Mouse (Mus musculus): Measurements from ENCODE around the gene Akr7a5. TPM values are rescaled to one million over a fixed set of nuclear protein-coding genes. Genes with fewer than 3 reads are reported as not detected.

Akr7a5 gene
- polyA plus RNA-seq, 1 experiment from 2014 or later = 104 TPM

- peaks cover 22% of the 10 kb centered on the region for H3K36me3 ChIP-seq
- H3K4me1 ChIP-seq (replicated peaks) = peaks cover 28% of the 10 kb centered on the region
- peaks cover 23% of the 10 kb centered on the region for H3K27me3 ChIP-seq (ENCODE audit: insufficient read depth, poor library complexity, severe bottlenecking)
- no peak overlapping the region for H3K4me3 ChIP-seq
- no peak for DNase-seq (ENCODE audit: low spot score)
- WGBS = 82% methylated on average over 5 of the region's 5 CpGs
- H3K9me3 ChIP-seq = no peaks in the 10 kb centered on the region
- no peak overlapping the region for H3K27ac ChIP-seq
These were observed 2.6 kb upstream of the Akr7a5 start for GRCm38 (mm10) chr4:139307916-139308315.

GRCm38 (mm10) chr4:139309651-139310050 lies 893 bp upstream of the Akr7a5 start:
- 25% methylated on average over 6 of the region's 6 CpGs for WGBS
- peak overlapping the region; percentile 93 for H3K4me3 ChIP-seq
- peaks cover 28% of the 10 kb centered on the region for H3K4me1 ChIP-seq (replicated peaks)
- no peak for DNase-seq (ENCODE audit: low spot score)
- H3K27ac ChIP-seq = no peak overlapping the region
- H3K36me3 ChIP-seq = peaks cover 26% of the 10 kb centered on the region
- H3K9me3 ChIP-seq = no peaks in the 10 kb centered on the region
- H3K27me3 ChIP-seq (ENCODE audit: insufficient read depth, poor library complexity, severe bottlenecking) = peaks cover 23% of the 10 kb centered on the region

- WGBS = under 1% methylated on average over 53 of the region's 53 CpGs
These were observed 556 bp downstream of the Akr7a5 start for GRCm38 (mm10) chr4:139310899-139311701.

DNA sequence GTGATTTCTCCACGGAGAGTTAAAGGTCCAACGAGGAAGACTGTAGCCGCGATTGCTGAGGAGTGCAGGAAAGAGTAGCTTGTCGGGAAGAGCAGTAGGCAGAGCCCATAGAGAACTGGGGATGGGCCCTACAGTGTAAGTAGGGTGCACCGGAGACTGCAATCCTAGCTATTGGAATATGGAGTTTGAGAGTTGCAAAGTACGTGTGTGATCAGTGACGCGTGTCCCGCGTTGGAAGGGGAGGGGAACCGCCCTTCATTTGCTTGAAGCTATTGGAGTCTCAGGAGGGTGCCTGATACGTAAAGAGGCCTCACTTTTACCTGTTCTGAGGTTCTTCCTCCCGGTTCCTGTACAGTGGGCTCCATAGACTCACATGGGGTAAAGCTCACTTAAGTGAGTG lies 1.2 kb downstream of the Akr7a5 start:
- Histone ChIP-seq H3K9me3 (no peaks in the 10 kb centered on the region), H3K4me1 (replicated peaks) (peaks cover 28% of the 10 kb centered on the region), H3K4me3 (peak overlapping the region; percentile 93), H3K27me3 (ENCODE audit: insufficient read depth, poor library complexity, severe bottlenecking) (peaks cover 23% of the 10 kb centered on the region), H3K27ac (peak overlapping the region; percentile 93; the same call in 1 of the 2 replicates), H3K36me3 (peaks cover 26% of the 10 kb centered on the region)
- 22% methylated on average over 14 of the region's 14 CpGs for whole genome bisulfite sequencing
- DNase-seq (ENCODE audit: low spot score) = no peak

More at GRCm38 (mm10) chr4:139310899-139311701, 556 bp downstream of the Akr7a5 start:
- Histone ChIP-seq H3K27me3 (ENCODE audit: insufficient read depth, poor library complexity, severe bottlenecking) (peaks cover 23% of the 10 kb centered on the region), H3K36me3 (peaks cover 27% of the 10 kb centered on the region), H3K9me3 (no peaks in the 10 kb centered on the region), H3K27ac (peak overlapping the region; percentile 93), H3K4me3 (peak overlapping the region; percentile 93), H3K4me1 (replicated peaks) (peaks cover 28% of the 10 kb centered on the region)
- no peak for DNase-seq (ENCODE audit: low spot score)

DNA sequence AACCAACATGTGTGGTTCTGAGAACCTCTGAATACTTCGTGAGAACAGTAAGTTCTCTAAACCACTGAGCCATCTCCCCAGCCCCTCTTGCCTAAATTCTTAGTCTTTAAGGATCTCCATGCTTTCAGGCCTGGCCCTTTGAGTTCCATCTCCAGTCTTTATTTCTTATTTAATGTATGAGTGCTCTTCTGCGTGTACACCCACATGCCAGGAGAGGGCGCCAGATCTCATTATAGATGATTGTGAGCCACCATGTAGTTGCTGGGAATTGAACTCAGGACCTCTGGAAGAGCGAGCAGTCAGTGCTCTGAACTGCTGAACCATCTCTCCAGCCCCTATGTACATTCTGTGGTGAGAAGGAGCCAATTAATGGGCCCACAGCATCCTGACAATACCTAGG lies 2.1 kb downstream of the Akr7a5 start:
- H3K4me1 ChIP-seq (replicated peaks) = peaks cover 28% of the 10 kb centered on the region
- H3K4me3 ChIP-seq = no peak overlapping the region
- no peak overlapping the region for H3K27ac ChIP-seq
- H3K36me3 ChIP-seq = peaks cover 35% of the 10 kb centered on the region
- DNase-seq (ENCODE audit: low spot score) = no peak
- 51% methylated on average over 4 of the region's 4 CpGs for WGBS
- no peaks in the 10 kb centered on the region for H3K9me3 ChIP-seq
- peaks cover 23% of the 10 kb centered on the region for H3K27me3 ChIP-seq (ENCODE audit: insufficient read depth, poor library complexity, severe bottlenecking)

DNA sequence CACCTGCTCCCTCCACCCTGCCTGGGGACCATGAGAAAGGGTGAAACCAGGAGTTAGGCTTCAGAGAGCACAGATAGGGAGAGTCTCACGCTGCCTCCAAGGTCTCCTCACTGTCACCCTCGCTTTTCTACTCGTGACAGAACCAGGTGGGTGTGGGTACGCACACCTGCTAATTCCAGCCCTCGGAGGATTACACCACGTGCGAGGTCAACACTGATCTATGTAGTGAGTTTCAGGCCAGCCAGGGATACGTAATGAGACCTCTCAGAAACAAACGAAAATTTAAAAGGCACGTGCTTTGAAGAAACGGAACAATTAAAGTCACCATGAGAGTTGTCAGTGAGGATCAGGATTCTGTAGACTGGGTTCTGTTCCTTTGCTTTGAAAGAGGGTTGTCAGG lies 7.9 kb downstream of the Akr7a5 start:
- DNase-seq (ENCODE audit: low spot score) = no peak

GRCm38 (mm10) chr4:139319740-139320139 lies 9.2 kb downstream of the Akr7a5 start:
- Histone ChIP-seq H3K9me3 (no peaks in the 10 kb centered on the region), H3K4me3 (no peak overlapping the region), H3K27ac (no peak overlapping the region), H3K36me3 (peaks cover 48% of the 10 kb centered on the region), H3K4me1 (replicated peaks) (no peaks in the 10 kb centered on the region), H3K27me3 (ENCODE audit: insufficient read depth, poor library complexity, severe bottlenecking) (no peaks in the 10 kb centered on the region)
- DNase-seq (ENCODE audit: low spot score) = no peak
- 93% methylated on average over 4 of the region's 4 CpGs for WGBS

More for the DNA sequence above, 7.9 kb downstream of the Akr7a5 start:
- Histone ChIP-seq H3K4me1 (replicated peaks) (no peaks in the 10 kb centered on the region), H3K27ac (no peak overlapping the region), H3K27me3 (ENCODE audit: insufficient read depth, poor library complexity, severe bottlenecking) (no peaks in the 10 kb centered on the region), H3K36me3 (peaks cover 57% of the 10 kb centered on the region), H3K4me3 (no peak overlapping the region), H3K9me3 (no peaks in the 10 kb centered on the region)
- whole genome bisulfite sequencing = 93% methylated on average over 11 of the region's 11 CpGs

- H3K4me1 ChIP-seq (replicated peaks) = peaks cover 7% of the 10 kb centered on the region; the same call in 1 of the 2 replicates
- WGBS = 9% methylated on average over 10 of the region's 10 CpGs
- peaks cover 8% of the 10 kb centered on the region; the same call in 1 of the 2 replicates for H3K27me3 ChIP-seq (ENCODE audit: insufficient read depth, poor library complexity, severe bottlenecking)
- H3K36me3 ChIP-seq = no peaks in the 10 kb centered on the region
- peak; percentile 73 for DNase-seq (ENCODE audit: low spot score)
- H3K9me3 ChIP-seq = no peaks in the 10 kb centered on the region
- H3K4me3 ChIP-seq = peak overlapping the region; percentile 39
- no peak overlapping the region for H3K27ac ChIP-seq
These were observed 20.1 kb downstream of the Akr7a5 start for GRCm38 (mm10) chr4:139330605-139331004.

DNA sequence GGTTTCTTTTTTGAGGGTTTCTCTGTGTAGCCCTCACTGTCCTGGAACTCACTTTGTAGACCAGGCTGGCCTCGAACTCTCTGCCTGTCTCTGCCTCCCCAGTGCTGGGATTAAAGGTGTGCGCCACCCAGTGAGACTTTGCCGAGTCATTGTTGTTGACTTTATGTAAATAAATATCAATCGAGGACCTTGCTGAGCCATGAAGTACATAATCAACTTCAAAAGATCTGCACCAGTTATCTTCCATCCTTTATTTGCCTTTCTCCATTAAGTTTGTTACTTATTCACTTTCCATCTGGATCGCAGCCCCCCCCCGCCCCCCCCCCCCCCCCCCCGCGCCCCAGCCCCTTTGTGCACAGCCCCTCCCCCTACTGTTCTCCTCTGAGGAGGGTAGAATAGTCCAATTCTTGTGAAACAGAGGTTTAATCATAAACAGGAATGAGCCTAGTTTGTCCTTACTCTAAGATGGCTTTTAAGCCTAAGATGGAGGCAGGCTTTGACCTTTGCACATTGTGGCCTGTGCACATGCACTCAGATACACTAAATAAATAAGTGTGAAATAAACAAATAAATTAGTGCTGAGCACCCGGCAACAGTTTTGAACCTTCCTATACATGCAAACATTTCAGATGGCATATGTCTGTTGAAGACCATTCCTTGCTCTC lies 24.2 kb downstream of the Akr7a5 start:
- Histone ChIP-seq H3K9me3 (no peaks in the 10 kb centered on the region), H3K36me3 (no peaks in the 10 kb centered on the region), H3K27me3 (ENCODE audit: insufficient read depth, poor library complexity, severe bottlenecking) (peaks cover 27% of the 10 kb centered on the region; the same call in 1 of the 2 replicates), H3K4me3 (no peak overlapping the region), H3K4me1 (replicated peaks) (peaks cover 12% of the 10 kb centered on the region), H3K27ac (no peak overlapping the region)
- no peak for DNase-seq (ENCODE audit: low spot score)
- WGBS = 62% methylated on average over 8 of the region's 9 CpGs

GRCm38 (mm10) chr4:139335507-139335906 lies 25.0 kb downstream of the Akr7a5 start:
- no peak for DNase-seq (ENCODE audit: low spot score)
- Histone ChIP-seq H3K4me3 (no peak overlapping the region), H3K9me3 (no peaks in the 10 kb centered on the region), H3K4me1 (replicated peaks) (peaks cover 11% of the 10 kb centered on the region), H3K27me3 (ENCODE audit: insufficient read depth, poor library complexity, severe bottlenecking) (peaks cover 27% of the 10 kb centered on the region; the same call in 1 of the 2 replicates), H3K36me3 (no peaks in the 10 kb centered on the region), H3K27ac (no peak overlapping the region)
- 71% methylated on average over 7 of the region's 7 CpGs for WGBS

GRCm38 (mm10) chr4:139336822-139337483 lies 26.4 kb downstream of the Akr7a5 start:
- Histone ChIP-seq H3K36me3 (no peaks in the 10 kb centered on the region), H3K27ac (peak overlapping the region; percentile 57; the same call in 1 of the 2 replicates), H3K27me3 (ENCODE audit: insufficient read depth, poor library complexity, severe bottlenecking) (peaks cover 19% of the 10 kb centered on the region; the same call in 1 of the 2 replicates), H3K4me1 (replicated peaks) (peaks cover 5% of the 10 kb centered on the region), H3K9me3 (no peaks in the 10 kb centered on the region), H3K4me3 (peak overlapping the region; percentile 38)
- WGBS = 24% methylated on average over 24 of the region's 24 CpGs
- DNase-seq (ENCODE audit: low spot score) = peak; percentile 79

GRCm38 (mm10) chr4:139338145-139338544 lies 27.6 kb downstream of the Akr7a5 start:
- Histone ChIP-seq H3K9me3 (no peaks in the 10 kb centered on the region), H3K36me3 (no peaks in the 10 kb centered on the region), H3K4me3 (no peak overlapping the region), H3K4me1 (replicated peaks) (peaks cover 5% of the 10 kb centered on the region), H3K27ac (no peak overlapping the region), H3K27me3 (ENCODE audit: insufficient read depth, poor library complexity, severe bottlenecking) (peaks cover 19% of the 10 kb centered on the region; the same call in 1 of the 2 replicates)
- no peak for DNase-seq (ENCODE audit: low spot score)
- 55% methylated on average over 33 of the region's 33 CpGs for WGBS
